Mouse (Mus musculus) kidney, postnatal 4 days (tissue): ENCODE measurements at regions not wholly inside any gene's neighbourhood (a gene's known extent, or its start where the extent isn't known, plus 50 kb on each side); places are given as distances from the start of the nearest gene placed in this dataset.

Experiments
- DNase-seq, 2 experiments: peaks; one replicate each; pipeline ENCODE4 v3.0.0; 2021; ENCODE audit warnings: mixed read lengths in 2 of 2

GRCm38 (mm10) chr15:36945309-36945708 is 62.3 kb downstream of the Zfp706 start:
- DNase-seq: no peak

DNA sequence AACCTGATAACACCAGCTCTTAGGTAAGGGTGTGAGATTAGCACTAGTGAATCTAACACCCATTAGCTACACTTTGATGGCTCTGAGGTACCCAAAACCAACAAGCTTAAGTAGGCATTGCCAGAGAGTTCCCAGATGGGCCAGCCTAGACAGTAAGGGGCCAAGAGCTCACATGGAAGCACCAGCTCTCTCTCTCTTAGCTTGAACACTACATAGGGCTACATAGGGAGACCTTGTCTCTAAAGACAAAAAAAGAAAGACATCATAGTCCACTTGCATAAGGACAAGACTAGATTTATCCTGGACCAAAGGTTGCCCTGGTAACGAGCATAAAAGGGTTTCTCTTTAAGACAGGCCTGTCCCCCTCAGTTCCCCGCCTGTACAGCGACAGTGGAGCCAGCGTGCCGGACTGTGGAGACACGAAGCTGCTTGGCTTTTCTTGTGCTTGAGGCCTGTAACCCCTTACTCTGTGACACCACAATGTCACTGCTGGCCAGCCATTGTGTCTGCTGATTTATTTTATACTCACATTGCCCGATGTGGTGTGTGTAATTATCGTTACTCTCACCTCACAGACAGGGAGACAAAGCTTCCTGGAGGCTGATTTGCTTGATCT is 62.9 kb downstream of the Zfp706 start:
- DNase-seq: no peak

GRCm38 (mm10) chr15:36943492-36944112 is 64.0 kb downstream of the Zfp706 start:
- DNase-seq: no peak

DNA sequence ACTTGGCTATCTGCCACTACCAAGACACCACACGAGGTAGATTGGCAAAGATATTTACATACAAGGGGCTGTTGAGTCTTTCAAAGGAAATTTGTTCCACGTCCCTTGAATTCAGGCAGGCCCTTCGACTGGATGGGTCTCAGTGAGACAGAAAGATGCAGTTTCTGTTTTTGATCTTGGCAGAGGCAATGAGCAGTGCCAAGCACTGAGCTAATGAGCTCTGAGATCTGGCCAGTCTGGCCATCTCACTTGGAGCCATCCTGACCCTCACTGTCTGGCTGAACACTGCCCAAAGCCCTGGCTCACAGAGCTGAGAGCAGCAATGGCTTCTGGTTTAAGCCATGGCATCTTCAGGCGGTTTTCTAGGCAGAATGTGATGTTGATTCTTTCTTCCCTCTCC is 65.3 kb downstream of the Zfp706 start:
- DNase-seq: no peak

DNA sequence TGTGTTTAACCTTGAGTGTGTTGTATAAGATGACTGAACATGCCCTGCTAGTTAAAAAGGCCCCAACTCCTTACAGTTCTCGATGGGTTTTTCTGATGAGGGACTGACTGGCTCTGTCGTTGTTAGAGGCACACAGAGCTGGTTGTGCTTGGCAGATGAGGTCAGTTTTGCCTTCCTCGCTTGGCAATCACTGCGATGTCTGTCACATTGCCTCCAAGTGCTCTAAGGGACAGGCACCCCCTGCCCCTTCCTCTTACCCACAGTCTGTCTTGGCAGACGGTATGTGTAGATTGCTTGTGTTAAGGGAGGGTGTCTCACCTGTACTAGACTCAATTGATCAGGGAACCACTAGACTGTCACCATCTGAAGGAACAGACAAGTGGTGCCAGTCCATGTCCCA is 65.8 kb downstream of the Zfp706 start:
- DNase-seq: no peak

DNA sequence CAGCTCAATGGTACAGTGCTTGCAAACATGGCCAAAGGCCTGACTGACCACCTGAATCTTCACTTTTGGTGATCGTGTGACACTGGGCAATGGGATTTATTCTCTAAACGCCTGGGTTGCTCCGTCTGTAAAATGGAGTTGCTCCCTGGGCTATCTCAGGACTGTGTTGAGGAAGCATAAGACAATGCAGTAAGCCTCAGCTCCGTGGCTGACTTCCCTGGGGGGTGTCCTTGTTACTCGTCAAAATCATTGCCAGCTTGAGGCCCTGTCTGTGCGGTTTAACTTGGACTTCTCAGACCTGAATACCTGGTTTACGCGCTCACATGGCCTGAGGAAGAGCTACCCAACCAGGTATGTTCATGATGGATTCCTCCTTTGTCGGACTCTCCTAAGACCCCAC is 68.0 kb downstream of the Zfp706 start:
- DNase-seq: no peak

DNA sequence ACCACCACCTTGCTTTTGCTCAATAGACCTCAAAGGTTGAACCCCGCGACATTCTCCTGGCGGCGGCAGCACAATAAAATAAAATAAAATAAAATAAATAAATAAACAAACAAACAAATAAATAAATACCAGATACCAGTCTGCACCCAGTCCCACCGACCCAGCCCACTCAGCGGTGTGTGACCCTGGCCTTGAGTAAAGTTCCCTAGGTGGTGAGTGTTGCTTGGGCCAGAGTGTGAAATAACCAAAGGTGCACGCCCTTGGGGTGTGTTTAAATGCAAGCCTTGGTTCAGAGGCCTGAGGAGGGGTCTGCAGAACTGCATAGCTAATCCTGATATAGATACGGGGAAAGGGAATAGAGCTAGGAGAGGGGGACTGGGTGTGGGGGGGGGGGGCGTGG is 68.4 kb downstream of the Zfp706 start:
- no peak for DNase-seq

- peak; percentile 91 to 94 for DNase-seq
Measured at GRCm38 (mm10) chr15:36938511-36939150, 68.9 kb downstream of the Zfp706 start.

DNA sequence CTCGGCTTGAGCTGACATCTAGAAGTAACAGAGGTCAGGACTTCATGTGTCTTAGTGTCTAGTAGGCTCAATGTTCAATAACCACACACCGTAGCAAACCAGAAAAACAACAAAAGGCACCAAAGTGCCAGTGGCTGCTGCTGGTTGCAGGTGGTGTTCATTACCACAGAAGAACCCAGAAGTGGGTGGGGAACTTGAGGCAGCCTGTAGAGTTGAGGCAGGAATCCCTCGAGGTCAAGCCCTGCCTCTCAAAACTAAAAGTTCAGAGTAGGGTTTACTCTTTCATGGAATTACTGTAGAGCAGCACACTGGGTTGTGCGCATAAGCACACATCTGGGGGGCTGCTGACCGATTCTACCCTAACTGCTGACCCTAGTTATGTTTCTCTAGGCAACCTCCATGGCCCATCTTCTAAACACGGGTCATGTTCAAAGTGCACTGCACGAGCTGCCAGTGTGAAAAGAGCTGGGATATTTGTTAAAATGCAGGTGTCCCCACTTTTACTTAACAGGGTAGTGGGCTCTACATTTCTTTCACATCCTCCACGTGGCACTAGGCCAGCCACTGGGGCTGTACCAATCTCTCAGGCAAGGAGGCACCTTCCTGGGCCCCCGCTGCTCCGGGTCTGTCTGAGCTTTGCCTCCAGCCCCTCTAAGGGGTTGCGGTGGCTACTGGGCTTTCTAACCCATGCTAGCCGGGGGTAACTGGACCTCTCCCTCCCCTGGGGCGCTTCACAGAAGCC is 69.6 kb downstream of the Zfp706 start:
- DNase-seq: no peak

DNA sequence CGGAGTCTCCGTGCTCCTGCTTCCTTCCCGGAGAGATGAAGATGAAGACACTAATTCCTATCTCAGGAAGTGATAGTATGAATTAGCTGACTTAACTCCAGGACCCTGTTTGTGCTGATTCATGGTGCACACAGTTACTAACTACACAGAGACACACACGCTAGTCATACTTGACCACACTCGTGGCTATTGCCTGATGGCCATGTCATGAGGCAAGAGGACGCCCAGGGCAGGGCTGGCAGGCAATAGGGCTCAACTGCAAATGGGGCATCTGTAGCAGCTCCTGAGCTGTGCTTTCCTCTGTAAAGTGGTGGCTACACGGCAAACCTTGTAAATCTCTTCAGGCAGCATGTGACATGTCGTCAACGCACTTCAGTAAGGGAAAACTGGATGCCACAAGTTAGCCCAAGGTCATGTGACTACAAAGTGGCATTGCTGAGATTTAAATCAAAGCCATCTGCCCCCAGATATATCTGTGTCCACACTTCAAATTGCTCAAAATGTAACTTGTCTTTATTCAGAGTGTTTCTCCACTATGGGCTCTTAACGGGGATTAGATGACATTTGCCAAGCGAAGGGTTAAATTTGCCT is 70.4 kb downstream of the Zfp706 start:
- no peak for DNase-seq

DNA sequence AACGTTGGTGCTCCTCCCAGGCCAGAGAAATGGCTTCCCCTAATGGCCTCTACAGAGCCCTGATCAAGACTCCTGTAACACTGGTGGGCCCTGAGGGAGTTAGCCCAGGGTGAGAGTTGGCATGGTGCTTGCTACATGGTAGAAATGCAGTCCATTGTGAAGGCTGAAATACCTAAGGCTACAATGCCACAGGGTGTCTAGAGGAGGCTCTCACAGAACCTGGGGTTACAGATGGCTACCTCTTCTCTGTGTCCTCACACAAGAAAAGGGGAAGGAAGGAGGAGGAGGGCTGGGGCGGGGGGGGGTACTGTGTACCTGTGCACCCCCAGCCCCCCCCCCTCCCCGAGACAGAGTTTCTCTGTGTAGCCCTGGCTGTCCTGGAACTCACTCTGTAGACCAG is 72.8 kb downstream of the Zfp706 start:
- no peak for DNase-seq

DNA sequence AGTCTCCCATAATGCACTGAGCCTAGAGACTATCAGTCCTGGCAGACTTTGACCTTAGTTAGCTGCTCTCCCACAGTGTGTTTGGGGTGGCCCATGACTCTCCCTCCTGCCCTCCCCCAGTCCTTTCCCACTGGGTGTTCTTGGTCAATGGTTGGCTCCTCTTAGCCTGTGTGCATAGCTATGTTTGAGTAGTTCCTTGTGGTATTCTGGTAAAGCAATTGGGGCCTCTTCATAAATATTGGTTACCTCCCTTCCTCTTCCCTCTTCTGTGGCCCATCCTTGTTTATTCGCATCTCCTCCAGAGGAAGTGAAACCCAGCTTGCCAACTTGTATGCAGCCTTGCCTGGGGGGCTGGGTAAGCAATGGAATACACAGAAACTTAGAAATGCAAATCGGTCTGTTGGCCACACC is 74.0 kb downstream of the Zfp706 start:
- no peak for DNase-seq

- no peak for DNase-seq
Measured at GRCm38 (mm10) chr15:36931460-36931859, 76.1 kb downstream of the Zfp706 start.

GRCm38 (mm10) chr15:36930433-36930832 is 77.1 kb downstream of the Zfp706 start:
- no peak for DNase-seq

DNA sequence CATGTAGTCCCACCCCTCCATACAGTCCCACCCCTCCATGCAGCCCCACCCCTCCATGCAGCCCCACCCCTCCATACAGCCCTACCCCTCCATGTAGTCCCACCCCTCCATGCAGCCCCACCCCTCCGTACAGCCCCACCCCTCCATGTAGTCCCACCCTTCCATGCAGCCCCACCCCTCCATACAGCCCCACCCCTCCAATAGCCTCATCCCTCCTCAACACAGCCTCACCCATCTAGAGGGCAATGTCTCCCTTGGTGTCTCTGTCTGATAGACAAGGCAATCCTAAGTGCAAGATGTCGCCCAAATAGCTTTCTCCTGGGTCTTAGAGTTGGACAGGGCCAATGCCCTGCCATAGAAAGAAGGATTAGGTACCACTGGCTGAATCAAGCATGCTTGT is 77.8 kb downstream of the Zfp706 start:
- DNase-seq: no peak

GRCm38 (mm10) chr15:36929088-36929487 is 78.5 kb downstream of the Zfp706 start:
- no peak for DNase-seq

DNA sequence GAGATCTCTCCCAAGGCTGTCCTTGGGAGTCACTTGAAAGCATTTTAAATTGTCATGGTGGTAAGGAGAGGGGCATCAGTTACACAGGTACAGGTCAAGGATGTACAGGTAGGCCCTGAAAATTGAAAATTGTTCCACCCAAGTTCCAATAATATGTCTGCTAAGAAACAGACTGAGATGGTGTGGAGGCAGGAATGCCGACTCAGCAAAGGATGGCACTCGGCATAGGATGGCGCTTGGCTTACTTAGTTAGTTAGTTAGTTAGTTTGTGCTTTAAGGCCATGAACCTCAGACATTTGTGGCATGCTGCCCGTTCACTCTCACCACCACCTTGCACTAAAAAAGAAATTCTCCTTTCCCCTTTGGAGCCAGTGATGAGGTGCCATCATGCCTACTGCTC is 78.9 kb downstream of the Zfp706 start:
- DNase-seq: no peak

- DNase-seq: no peak
Measured at GRCm38 (mm10) chr15:36927436-36927835, 80.1 kb downstream of the Zfp706 start.

DNA sequence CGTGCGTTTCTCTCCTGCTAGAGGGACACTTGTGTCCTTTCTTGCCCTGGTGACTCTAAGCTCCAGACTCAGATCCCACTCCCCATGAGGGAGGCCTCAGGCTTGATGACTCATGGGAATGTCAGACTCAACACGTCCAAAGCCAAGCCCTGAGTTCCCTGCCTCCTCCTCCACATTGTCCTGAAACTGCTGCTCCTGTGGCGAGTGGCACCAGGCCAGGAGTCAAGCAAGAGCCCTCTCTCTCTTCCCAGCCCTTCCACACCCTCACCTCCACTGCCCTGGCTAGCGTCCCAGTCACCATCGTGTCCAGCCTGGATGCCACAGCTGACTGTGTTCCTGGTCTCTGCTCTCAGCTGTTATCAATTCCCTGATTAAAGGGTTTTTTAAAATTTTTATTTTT is 83.4 kb downstream of the Zfp706 start:
- peak; percentile 51 to 63 for DNase-seq

DNA sequence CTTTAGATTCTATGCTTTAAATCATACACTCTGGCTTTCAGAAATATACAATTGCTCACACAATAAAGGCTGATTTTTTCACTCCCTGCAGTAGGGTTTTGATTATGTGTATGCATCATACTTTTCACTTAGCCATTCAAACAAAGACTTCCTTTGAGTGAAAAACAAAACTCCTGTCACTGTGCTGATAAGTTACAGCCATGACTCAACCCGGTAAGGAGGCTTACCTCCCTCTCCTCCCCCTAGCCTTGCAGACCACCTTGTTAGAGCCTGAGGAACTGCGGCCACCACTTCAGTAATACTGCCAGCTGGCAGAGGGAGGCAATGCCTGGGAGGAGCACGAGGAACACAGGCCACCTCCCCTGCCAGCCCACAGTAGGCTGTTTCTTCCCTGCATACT is 86.2 kb downstream of the Zfp706 start:
- no peak for DNase-seq

DNA sequence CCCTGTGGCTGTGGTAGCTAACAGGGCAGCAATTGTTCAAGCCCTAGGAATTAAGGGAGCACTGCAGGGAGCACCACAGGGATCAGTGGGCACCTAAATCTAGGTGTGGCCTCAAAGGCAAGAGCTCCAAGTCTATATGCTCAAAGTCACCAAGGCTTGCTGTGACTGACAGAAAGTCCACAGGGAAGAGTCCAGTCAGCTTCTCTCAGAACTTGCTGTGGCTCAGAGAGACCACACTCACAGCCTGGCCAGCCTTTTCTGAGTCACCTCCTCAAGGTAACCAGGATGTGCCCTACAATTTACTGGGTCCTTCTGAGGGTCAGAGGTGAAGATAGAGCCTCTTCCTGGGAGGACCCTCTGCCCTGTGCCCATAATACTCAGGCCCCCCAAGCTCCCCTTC is 86.7 kb downstream of the Zfp706 start:
- no peak for DNase-seq

DNA sequence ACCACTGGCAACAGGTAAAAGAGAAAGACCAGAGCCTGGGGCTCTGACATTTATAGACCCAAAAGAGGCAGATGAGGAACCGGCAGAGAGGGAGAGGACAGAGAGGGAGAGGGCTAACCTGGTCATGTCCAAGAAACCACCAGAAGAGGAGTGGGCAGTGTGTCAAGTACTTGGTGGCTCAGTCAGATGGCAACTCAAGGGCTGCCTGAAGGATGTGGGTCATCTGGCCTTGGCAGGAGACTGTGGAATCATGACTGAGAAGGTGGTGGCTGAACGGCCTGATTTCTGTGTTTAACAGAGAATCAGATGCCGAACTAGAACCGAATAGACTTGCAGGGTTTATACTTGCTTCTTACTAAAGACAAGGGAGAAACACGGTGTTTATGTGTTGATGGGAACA is 87.9 kb downstream of the Zfp706 start:
- DNase-seq: no peak

DNA sequence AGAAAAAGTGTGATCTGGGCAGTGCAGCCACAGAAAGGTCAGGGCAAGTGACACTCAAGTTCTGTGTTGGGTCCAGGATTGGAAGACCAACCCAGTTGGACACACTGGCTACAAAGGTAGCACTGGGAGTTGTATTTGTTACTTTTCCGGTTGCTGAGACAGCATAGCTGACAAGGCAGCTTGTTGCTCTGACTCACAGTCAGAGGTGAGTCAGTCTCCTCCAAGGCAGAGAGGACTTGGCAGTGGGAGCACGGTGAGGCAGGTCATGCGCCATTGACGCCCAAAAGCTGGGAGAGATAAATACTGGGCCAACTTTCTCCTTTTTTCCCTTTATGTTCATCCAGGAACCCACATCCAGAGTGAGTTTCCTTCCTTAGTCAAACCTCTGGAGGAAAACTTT is 88.4 kb downstream of the Zfp706 start:
- no peak for DNase-seq

DNA sequence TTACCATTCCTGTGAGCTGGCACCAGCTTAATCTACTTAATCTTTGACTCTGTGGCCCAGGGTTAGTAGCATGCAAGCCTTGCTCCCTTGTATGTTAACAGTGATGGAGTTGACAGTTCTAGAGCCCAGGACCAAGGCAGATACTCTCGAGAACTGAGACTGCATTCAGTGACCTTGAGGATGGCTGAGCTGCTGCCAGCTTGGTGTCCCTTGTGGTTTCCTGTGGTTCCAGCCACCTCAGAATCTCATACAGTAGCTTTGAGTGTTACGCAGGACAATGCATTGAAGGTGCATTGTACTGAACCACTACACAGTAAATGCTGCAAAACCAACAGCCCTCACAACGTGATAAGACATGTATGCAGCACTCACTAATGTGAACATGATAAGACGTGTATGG is 90.6 kb downstream of the Zfp706 start:
- no peak for DNase-seq
